Mouse (Mus musculus) E14TG2a.4 (cell line): ENCODE data around the gene D630003M21Rik.

Experiments used
- CTCF ChIP-seq: conservative IDR thresholded peaks from 2 replicates; pipeline ENCODE4 v1.5.1; 2014; ENCODE audit warnings: low read length
- NANOG ChIP-seq: IDR thresholded peaks from 2 replicates; pipeline ENCODE4 v1.6.1; 2014; ENCODE audit warnings: borderline replicate concordance, low read length, mixed read lengths
- POU5F1 ChIP-seq: IDR thresholded peaks from 2 replicates; pipeline ENCODE4 v1.6.1; 2014; ENCODE audit warnings: low read length, borderline replicate concordance

GRCm38 (mm10) chr2:158161761-158162160 is 67.3 kb downstream of the D630003M21Rik start:
- TF ChIP-seq CTCF (no peak), POU5F1 (no peak), NANOG (no peak)
